Mouse (Mus musculus): ENCODE results near the gene Dapk1.

The Dapk1 gene

DNA sequence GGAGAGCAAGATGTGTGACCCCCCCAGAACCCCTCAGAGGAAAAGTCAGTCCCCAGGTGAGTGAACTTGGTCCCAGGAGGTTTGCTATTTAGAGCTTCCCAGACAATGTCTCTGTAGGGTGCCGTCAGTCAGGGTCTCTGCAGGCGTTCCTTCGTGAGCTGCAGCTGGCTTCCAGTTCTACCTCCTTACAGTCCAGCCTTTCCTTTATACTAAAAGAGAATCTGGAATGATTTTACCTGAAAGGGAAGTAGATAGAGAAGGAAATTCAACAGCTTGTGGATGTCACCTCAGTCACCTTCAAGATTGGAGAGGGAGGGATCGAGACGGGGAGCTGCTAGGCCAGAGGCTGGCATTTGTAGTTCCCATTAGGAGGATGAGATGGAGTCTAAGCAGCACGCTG lies 14.3 kb downstream of the Dapk1 start:
- no peak for DNase-seq (ENCODE audit: low read depth)

DNA sequence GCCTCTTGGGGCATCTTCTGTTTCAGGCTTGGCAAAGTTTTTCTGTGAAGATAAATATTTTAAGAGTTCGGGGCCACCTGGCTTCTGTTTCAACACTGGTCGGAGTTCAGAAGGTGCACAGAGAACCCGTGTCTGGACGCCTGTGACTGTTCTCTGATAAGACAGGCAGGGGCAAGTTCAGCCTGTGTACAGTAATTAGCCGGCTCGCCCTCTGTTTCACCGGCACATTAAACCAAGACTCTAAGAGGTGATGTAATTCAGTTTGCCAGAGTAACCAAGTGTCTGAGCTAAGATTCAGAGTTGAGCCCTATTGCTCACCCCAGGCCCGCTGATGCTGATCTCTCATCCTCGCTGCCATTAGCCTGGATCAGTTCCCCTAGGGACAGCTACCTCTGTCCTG lies 16.5 kb downstream of the Dapk1 start:
- no peak for DNase-seq (ENCODE audit: low read depth)

DNA sequence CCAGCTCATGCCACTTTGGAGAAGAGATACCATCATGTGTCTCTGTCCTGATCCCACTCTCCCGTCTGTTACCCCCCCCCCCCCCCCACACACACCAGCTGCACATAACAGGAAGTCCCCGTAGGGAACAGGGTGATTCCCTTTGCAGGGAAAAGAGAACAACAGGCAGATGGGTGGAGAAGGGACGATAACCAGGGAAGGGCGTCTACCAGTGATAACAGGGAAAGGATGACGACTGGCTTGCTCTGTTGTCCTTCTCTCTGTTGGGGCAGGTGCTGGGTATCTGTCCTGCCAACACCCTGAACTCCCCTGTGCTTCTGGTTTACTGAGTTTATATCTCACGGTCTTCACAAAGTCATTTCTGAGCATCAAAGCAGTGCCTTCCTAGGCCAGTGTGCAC lies 18.0 kb downstream of the Dapk1 start:
- DNase-seq (ENCODE audit: low read depth) = no peak

DNA sequence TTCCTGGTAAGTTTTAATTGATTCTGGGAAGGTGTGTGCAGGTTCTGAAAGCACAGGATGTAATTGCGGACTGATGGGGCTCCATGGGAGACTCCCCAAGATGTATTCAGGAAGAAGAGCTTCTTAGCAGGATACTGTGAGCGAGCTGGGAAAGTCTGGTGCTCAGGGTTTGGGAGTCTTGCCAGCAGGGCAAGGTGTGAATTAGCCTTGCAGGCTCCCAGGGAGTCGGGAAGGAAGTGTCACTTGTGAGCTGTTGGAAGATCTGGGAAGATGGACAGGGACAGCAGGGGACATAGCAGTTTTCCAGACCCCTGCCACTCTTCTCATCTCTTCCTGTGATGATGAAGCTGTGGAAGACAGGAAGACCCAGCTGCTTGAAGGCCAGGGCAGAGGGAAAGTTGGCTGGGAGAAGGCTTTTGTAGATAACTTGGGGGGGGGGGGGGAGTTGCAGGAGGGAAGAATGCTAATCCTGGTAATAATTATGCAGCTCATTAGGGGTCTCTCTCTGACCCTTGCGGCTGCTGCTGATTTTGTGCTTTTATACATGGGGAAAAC lies 19.7 kb downstream of the Dapk1 start:
- no peak for DNase-seq (ENCODE audit: low read depth)

DNA sequence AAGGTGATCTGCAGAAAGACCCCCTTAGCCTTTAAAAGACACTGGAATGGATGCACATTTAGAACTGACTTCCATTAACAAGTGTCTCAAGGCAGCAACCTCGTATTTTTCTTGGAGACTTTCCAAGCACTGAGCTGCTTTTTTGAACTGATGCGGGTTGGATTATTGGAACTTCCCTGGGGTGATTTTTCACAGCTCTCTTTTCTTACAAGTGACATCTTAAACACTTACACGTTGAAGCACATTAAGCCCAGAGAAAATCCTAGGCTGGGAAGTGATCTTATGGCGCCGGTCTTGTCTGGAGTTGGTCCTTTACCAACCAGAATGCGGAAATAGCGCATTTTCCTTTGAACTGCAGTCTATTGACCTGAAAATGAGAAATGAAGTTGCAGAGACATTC lies 23.8 kb downstream of the Dapk1 start:
- no peak for DNase-seq (ENCODE audit: low read depth)

DNA sequence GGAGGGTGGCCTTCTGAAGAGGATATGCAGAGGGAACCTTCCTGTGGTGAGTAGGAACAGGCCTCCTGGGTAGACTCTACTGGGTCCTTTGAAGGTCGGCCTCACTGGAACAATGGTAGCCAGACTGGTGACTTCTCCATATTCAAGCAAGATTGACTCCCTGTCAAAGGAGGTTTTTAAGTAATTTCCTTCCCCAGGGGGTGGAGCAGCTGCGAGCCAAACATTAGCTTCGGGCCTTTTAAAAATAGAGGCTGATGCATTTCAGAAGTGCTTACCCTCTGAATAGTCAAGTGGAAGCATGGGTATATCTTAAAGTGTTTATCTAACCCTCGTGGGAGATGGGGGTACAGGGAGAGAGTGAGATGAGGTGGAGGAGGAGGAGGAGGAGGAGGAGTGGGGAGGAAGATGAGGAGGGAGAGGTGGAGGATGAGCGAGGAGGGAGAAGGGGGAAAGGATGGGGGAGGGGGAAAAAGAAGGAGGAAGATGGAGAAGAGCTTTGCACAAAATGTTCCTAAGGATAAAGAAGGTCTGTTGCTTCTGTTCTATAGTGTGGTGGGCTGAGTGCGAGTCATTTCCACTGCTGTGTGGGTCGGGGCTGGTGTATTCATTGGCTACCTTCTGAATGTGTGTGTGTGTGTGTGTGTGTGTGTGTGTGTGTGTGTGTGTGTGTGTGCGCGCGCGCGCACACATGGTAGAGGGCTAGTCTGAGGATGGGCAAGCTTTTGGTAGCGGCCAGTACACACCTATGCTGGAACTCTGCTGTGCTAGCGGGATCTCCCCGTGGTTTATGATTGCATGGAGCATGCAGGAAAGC lies 26.3 kb downstream of the Dapk1 start:
- no peak for DNase-seq (ENCODE audit: low read depth)

DNA sequence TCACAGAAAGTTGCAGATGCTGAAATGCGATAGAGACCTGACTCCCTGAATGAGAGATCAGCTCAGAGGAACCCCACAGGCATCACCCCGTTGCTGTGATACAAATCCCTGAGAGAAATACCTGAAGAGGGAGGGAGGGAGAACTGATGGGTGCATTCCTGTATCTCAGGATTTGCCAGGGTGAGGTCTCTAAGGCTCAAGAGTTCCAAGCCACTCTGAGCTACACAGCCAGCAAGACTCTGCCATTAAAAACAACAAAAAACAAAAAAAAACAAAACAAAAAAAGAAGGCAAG lies 26.9 kb downstream of the Dapk1 start:
- DNase-seq (ENCODE audit: low read depth) = no peak

DNA sequence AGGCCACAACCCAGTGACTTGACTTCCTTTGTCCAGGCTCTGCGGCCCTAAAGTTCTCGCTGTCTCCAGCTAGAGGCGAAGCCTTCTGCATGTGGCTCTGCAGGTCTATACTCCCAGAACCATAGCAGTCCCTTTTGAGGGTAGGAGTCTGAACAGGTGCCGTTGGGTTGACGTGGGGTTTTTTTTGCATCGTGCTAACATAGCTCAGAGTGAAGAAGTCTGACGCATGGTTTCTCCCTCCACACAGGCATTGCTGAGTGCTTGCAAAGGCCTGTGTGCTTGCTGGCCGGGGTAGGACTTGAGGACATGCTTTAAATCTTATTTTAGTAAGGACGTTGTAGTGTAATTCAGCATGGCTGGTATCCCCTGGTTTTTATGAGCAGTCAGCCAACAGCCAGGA lies 27.7 kb downstream of the Dapk1 start:
- no peak for DNase-seq (ENCODE audit: low read depth)

DNA sequence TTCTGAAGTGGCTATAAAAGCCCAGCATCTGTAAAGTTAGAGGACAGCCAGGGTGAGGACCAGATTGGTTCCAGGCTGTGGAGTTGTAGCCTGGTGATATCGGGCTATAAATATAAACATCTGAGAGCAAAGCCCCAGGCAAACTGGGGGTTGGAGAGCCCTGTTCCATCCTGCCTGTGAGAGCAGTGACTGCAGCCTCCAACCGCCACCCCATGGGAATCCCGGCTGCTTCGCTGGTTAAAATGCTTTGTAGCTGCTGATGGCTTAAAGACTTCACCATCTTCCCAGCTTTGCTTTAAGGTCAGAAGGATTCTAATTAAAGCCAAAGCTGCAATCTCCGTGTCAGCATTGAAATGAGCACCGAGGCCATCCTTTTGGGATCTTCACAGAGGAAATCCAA lies 32.2 kb downstream of the Dapk1 start:
- no peak for DNase-seq (ENCODE audit: low read depth)

DNA sequence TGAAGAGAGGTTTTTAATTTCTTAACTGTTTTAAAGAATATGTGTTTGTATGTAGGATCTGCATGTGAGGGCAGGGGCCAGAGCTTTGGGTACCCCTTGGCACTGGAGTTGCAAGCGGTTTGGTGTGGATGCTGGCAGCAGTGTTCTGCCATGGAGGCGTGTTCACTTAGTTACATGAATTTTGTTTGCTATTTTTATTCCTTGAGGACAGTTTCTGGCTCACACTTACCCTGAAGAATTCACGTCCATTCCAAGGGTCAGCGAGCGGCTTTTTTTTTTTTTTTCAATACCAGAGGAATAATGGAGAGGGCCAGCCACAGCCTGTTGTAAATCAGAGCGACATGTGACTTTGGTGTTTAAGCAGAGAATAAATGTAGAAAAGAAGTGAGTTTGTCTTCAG lies 33.9 kb downstream of the Dapk1 start:
- no peak for DNase-seq (ENCODE audit: low read depth)

DNA sequence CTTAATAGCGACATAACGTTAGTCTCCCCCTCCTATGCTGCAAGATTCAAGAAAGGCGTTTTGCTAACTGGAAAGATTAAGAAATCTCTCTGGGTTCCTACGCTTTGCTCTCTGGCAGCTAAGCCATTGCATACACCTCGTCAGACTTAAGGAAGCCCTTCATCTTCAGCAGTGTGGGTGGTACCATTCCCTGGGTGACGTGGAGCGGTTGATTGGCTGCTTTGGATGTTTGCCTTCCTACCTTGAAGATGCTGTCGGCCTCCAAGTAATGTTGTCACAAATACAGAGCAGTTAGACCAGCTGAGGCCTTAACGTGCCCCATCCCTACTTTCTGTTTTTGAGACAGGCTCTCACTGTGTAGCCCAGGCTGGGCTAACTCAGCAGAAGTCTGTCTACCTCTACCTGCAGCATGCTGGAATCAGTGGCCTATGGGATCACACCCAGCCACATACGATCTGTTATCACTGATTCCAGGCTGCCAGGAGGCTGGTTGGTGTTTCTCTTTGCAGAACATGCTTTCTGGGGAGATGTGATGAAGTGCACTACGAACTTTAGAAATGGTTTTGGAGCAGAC lies 37.8 kb downstream of the Dapk1 start:
- no peak for DNase-seq (ENCODE audit: low read depth)

DNA sequence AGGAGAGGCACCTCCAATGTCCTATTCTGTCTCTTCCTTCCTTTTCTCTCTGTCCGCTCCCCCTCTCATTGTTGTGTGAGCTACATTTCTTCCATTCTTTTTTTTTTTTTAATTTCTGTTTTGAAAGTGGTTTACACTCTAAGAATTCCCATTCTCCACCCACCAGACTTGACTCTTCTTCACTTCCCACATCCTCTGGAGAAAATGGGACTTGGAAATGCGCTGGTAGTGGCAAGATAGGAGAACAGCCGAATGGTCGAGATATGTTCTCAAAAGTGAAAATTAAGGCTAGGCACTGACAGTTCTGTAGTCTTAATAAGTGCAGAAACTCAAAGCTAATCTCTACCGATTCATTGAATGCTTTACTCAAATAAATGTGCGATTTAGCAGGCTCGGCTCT lies 38.7 kb downstream of the Dapk1 start:
- no peak for DNase-seq (ENCODE audit: low read depth)

DNA sequence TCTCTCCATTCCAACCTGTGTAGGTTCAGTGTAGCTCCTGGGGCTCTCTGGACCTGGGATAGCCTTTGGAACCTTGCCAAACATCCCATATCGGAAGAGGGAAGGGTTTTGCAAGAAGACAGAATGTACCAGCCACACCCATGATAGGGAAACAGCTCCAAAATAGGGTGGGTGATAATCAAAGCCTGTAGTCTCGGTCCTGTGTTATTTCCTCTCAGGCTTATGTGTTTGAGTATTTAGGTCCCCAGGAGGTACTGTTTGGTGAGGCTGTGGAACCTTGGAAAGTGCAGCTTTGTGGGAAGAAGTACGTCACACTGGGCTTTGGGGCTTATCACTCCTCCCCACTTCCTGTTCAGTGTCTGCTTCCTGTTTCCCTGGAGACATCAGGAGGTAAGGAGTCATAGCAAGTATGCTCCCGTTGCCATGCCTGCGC lies 42.7 kb downstream of the Dapk1 start:
- DNase-seq (ENCODE audit: low read depth) = no peak

DNA sequence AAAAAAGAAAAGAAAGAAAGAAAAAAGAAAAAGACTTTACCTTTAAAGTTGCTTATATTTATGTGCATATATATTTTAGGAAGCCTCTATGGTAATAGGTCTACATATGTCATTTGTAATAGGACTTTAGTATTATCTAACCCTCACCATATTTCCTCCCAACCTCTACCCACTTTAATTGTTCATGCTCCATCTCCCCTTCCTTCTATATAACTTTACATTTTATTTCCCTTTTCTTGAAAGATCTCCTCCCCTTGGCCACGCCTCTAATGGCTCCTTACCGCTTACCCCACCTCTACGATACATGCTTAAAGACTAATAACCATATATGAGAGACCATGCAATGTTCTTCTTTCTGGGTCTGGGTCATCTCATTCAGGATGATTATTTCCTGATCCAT lies 45.0 kb downstream of the Dapk1 start:
- DNase-seq (ENCODE audit: low read depth) = no peak

DNA sequence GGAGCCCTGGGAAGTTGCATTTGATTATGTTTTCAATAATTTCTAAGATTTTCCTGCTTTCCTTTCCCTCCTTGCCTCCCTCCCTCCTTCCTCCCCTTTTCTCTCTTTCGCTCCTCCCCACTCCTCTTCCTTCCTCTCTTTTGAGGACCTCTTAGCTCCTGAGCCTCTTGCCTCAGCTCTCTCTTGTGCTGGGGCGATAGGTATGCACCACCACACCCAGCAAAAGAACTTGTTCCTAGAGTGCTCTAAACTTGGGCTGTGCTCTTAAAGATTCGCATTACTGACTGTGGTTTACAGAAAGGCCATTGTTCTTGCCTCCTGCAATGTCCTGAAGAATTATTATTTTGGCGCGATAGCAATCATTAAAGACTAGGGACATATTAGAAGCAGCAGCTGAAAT lies 46.6 kb downstream of the Dapk1 start:
- DNase-seq (ENCODE audit: low read depth) = no peak

DNA sequence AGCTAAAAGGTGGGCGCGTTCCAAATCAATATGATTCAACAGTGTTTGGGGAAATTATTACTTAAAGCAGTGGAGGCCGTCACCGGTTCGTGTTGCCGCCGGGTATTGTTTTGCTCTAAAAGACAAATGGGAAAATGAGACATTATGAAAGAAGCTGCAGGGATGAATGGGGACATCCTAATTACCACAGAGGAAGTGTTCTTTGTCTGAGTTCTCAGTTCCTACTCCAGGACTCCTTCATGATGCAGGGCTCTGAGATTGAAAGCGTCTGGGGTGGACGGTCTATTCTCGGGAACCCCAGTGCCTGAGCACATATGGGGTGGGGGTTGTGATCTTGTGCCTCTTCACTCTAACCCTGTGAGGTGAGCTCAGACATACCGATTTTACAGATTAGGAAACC lies 48.3 kb downstream of the Dapk1 start:
- no peak for DNase-seq (ENCODE audit: low read depth)

DNA sequence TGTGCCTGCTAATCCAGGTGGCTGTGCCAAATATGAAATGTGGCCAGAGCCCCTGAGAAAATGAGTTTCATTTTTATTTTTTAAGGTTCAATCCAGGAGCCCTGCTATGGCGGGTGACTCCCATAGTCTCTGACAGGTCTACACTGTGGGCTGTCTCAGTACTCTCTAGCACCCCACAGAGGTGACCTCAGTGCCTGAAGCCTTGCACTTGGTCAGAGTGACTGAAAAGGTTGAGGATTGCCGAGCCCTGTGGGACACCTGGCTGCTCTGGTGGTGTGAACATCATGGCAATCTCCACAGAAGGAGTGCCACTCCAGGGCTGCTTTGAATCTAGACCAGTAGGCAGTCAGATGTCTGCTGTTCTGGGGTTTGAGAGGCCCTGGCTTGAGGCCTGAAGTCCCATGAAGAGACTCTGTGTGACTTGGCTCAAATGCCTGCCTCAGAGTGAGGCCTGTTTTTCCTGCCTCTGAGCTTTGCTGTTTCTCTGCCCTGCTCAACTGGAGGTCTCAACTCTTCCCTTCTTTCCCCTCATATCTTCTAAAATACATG lies 52.3 kb downstream of the Dapk1 start:
- DNase-seq (ENCODE audit: low read depth) = no peak

DNA sequence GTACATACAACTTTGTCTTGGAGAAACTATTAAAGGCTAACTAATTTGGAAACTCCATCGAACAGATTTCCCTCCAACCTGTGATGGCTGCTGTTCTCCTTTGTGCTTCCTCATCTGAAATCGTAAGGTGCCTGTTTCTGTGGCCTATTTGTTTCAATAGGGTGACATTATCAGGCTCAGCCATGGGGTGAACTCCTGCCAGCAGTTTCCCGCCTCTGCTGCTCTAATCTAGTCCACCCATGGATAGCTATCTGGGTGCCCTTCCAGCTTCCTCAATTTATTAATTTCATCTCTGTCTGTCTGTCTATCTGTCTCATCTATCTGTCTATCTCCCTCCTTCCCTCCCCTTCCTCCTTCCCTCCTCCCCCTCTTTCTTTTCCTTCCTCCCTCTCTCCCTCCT lies 53.5 kb downstream of the Dapk1 start:
- no peak for DNase-seq (ENCODE audit: low read depth)

DNA sequence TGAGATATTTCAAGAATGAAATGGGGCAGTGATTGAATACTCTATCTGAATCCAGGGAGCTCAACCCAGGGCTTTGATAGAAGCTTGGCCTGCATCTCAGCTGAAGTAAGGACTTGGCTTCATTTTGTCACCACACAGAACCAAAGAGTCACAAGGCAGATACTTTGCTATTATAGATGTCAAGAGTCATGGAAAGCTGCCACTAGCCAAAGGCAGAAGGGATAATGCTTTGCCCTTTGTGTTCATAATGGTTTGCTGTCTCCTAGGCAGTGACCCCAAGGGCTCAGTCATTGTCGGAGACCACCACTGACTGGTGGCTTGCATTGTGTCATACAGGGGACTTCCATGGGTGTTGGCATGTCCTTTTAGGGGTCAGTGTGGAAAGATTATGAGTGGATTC lies 57.9 kb downstream of the Dapk1 start:
- no peak for DNase-seq (ENCODE audit: low read depth)

DNA sequence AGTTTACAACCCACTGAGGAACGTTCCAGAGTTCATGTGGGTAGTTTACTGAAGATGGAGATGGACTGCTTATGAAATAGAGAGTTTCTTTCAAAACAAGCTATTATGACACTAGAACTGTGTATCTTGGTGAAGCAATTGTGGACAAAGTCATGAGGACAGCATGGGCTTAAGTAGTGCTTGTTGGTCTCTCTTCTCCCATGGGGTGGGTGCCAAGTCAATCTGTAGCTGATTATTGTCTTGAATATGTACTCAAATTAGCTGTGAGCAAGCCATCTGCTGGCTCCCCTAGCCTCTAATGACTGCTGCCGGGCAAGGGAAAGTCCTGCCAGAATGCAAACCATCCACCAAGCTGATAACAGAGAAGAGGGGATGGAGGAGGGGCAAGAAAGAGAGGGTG lies 58.3 kb downstream of the Dapk1 start:
- no peak for DNase-seq (ENCODE audit: low read depth)

DNA sequence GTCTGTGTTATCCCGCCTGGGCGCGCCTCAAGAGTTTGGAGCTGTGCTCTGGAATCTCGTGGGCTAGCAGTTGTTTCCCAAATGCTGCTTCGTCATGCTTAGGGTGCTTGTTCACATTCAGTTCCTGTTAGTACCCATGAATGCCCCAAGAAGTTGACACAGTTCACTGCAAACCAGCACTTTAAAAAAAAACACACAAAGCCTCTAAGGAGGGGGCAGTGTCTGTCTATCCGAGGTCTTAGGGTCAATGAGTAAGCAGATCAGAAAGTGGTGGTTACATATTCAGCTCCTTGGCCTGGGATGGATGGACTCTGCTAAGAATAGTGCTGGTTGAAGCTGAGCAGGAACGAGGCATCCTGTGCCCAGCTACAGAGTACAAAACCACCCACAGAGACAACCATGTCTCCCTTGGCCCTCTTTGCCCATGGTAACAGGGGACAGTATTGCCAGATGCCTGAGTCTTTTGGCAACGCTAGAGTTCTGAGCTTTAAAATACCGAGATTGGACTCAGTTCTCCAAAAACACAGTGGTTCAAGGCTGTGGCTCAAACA lies 59.0 kb downstream of the Dapk1 start:
- no peak for DNase-seq (ENCODE audit: low read depth)

DNA sequence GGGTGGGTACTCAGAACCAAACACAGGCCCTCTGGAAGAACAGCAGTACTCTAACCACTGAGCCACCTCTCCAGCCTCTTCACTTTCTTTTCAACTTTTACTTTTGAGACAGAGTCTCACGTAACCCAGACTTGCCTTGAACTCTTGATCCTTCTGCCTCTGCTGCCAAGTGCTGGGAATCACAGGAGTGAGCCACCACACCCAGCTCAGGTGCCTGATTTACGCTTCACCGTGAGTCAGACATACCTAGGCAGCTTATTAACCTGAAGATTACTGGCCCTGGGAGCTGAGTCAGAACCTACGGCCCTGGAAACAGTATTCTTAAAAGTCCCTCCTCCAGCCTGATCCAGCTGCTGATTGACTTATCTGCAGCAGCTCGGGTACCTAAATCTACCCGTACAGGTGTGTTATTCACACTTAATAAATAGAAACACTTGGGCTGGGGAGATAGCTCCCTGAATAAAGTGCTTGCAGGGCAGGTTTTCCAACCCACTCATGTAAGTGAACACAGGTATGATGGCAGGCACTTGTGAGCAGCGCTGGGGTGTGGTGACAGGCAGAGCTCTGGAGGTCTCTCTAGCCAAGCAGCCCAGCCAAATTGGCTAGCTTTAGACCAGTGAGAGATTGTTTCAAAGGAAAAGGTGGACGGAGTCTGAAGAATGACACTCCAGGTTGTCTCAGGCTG lies 60.9 kb downstream of the Dapk1 start:
- DNase-seq (ENCODE audit: low read depth) = no peak

DNA sequence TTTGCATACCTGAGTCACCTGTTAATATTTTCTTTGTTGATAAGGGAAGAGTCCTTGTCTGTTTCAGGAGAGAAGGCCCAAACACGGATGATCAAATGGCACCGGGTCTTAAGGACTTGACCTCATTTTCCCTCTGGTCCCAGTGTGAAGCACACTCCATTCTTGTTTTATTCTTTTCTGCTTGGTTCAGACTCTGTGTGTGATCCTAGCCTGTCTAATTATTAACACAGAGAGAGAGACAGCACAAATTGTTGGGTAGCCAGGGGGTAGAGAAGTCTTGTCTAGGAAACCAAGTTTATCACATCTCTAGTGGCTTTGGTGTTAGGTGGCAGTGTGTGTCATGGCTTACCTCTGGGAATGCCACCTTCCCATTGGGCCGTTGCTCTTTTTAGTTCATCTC lies 62.3 kb downstream of the Dapk1 start:
- DNase-seq (ENCODE audit: low read depth) = no peak
